Mouse (Mus musculus) neural tube, embryonic 14.5 days (tissue): ENCODE data around the gene Med1. TPM values are rescaled to one million over a fixed set of nuclear protein-coding genes. Genes with fewer than 3 reads are reported as not detected.
"Not testable (repeated sequence)": the region's sequence is repeated elsewhere in the genome, so short reads cannot be mapped to it uniquely, and the experiment has no call there.

ENCODE experiments used
- ATAC-seq: fragments of 200-750 bp; cut with Nextera tagmentation; 2 replicates; pipeline ENCODE4 v1.8.0; 2017; ENCODE audit warnings: low read depth, mild to moderate bottlenecking, moderate TSS enrichment, moderate library complexity
- H3K27ac ChIP-seq: fragments of 300-500 bp; sonication (generic); 2 replicates; pipeline ENCODE4 v1.5.1; 2014; ENCODE audit warnings: low read depth, mild to moderate bottlenecking, control low read depth, low read length, moderate library complexity, mixed read lengths
- H3K27me3 ChIP-seq: fragments of 300-500 bp; sonication (generic); 2 replicates; pipeline ENCODE4 v1.6.1; 2014; ENCODE audit warnings: low read length; ENCODE audit not compliant: control insufficient read depth, insufficient read depth
- H3K36me3 ChIP-seq: fragments of 300-500 bp; sonication (generic); 2 replicates; pipeline ENCODE4 v1.6.1; 2014; ENCODE audit warnings: low read length, mixed read lengths; ENCODE audit not compliant: control insufficient read depth, insufficient read depth
- H3K4me1 ChIP-seq: fragments of 300-500 bp; sonication (generic); 2 replicates; pipeline ENCODE4 v1.6.1; 2014; ENCODE audit warnings: low read length; ENCODE audit not compliant: control insufficient read depth, insufficient read depth
- H3K4me2 ChIP-seq: fragments of 300-500 bp; sonication (generic); 2 replicates; pipeline ENCODE4 v1.6.1; 2014; ENCODE audit warnings: mild to moderate bottlenecking, low read depth, low read length, control low read depth
- H3K4me3 ChIP-seq: fragments of 300-500 bp; sonication (generic); 2 replicates; pipeline ENCODE4 v1.5.1; 2014; ENCODE audit warnings: low read depth, low read length, control low read depth, mixed read lengths
- H3K9ac ChIP-seq: fragments of 300-500 bp; sonication (generic); replicated peaks from 2 replicates; pipeline ENCODE4 v1.6.1; 2014; ENCODE audit warnings: low read depth, mild to moderate bottlenecking, control low read depth, low read length, mixed read lengths
- H3K9me3 ChIP-seq: fragments of 300-500 bp; sonication (generic); 2 replicates; pipeline ENCODE4 v1.6.1; 2016; ENCODE audit warnings: low read length; ENCODE audit not compliant: control insufficient read depth
- WGBS: fragments of 180-500 bp; shearing (Covaris S2); extraction: QIAGEN DNeasy Blood & Tissue Kit; methylation state at CpG from one replicate; pipeline ENCODE4 v1.1.7; 2014; 5-methylcytosine and 5-hydroxymethylcytosine counted together
- polyA plus RNA-seq: library from polyadenylated mRNA; unstranded; fragments of >200 nt; fragmentation: Nextera tagmentation; extraction: Ambion mirVana; gene quantifications from 2 replicates; pipeline ENCODE4 v1.2.1, GENCODE M21; 2014

Gene Med1
- polyA plus RNA-seq, 1 experiment from 2014 or later = 61.1 TPM

DNA sequence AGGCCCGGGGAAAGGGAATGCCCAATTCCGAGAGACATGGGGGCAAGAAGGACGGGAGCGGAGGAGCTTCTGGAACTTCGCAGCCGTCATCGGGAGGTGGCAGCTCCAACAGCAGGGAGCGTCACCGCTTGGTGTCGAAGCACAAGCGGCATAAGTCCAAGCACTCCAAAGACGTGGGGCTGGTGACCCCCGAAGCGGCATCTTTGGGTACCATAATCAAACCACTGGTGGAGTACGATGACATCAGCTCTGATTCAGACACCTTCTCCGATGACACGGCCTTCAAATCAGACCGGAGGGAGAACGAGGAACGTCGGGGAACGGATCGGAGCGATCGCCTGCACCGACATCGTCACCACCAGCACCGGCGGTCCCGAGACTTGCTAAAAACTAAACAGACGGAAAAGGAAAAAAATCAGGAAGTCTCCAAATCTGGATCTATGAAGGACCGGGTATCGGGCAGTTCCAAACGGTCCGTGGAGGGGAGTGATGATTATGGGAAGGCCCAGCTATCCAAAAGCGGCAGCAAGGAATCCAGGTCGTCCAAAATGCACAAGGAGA lies 10.3 kb upstream of the Med1 start:
- peak overlapping the region; percentile 92 for H3K4me2 ChIP-seq
- H3K4me1 ChIP-seq = peaks cover 18% of the 10 kb centered on the region
- H3K27ac ChIP-seq = peak overlapping the region; percentile 100
- ATAC-seq = peak; percentile 62
- H3K4me3 ChIP-seq = peak overlapping the region; percentile 94
- WGBS = under 1% methylated on average over 37 of the region's 37 CpGs
- H3K9me3 ChIP-seq = no peaks in the 10 kb centered on the region
- no peaks in the 10 kb centered on the region for H3K36me3 ChIP-seq
- peak overlapping the region; percentile 99 for H3K9ac ChIP-seq
- no peaks in the 10 kb centered on the region for H3K27me3 ChIP-seq

DNA sequence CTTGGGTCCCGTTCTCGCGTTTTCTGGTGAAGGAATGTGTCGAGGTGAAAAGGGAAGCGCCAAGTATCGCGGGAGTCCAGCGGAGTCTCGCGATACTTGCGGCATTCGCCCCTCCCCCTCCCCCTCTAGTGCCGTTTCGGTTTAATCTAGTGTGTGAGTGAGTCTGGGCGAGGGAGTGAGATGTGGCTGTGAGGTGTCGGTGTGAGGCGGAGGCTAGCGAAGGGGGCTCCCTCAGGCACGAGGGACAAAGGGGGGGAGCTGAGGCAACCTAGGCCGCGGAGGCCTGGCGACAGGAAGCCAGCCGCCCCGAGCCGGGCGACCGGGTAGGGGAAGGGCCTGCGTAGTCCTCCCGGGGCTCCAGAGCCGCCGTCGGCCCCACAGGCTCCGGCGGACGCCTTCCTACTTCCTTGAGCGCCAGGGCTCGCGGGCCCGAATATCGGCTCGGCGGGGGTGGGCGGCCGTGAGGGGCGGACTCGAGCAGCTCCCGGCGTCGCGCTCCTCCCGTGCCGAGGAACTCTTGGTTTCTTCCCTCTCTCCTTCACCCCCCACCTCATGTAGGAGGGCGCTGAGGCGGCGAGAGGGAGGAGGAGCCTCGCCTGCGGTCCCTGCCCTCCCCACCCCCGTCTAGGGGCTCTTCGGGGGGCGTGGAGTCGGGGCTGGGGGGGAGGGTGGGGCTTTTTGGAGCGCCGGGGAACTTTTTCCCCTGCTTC lies 9.7 kb upstream of the Med1 start, which contains the start of gene Cdk12:
Gene Cdk12 (plus strand): TSS at position 419 of the 710 bp plus-strand sequence.
- Histone ChIP-seq H3K27ac (peak within 1 kb of the TSS; percentile 100), H3K27me3 (no peaks in the 10 kb centered on the region), H3K4me3 (peak within 1 kb of the TSS; percentile 94), H3K4me2 (peak within 1 kb of the TSS; percentile 92), H3K9ac (peak within 1 kb of the TSS; percentile 99), H3K9me3 (no peaks in the 10 kb centered on the region), H3K36me3 (no peaks in the 10 kb centered on the region), H3K4me1 (peaks cover 18% of the 10 kb centered on the region)
- 2% methylated on average over 27 of the region's 63 CpGs for WGBS
- peak; percentile 93 for ATAC-seq

DNA sequence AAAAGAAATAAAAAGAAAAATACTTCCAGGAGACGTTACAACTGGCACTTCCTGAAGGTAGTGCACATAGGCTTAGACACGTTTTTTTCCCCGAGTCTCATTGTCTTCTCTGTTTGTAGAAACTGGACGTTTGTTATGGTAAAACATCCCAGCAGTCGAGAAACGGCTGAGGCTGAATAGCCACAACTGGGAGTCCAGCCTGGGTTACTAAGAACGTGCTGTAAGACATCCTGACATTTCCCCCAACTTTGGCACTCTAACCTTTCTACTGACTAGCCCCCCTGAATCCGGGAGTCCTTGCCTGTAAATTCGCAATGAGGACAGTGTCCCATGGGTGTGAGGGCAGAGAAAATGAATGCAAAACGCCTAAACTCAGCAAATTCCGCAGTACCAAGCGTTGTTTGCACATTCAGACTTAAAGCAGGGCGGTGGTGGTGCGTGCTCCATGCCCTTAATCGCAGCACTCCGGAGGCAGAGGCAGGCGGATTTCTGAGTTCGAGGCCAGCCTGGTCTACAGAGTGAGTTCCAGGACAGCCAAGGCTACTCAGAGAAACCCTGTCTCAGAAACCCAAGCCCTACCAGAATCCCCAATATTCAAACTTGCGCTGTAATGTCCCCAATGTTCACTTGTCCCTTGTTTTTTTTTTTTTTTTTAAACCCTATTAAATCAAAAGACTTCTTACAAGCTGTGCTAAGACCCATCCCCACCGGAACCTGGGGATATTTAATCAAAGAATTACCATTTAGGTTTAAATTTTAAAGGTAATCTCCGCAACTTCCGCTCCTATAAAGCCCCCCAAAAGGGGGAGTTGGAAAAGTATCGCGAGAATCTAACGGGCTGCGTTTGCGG lies 8.9 kb upstream of the Med1 start:
- peak overlapping the region; percentile 80 for H3K4me2 ChIP-seq

DNA sequence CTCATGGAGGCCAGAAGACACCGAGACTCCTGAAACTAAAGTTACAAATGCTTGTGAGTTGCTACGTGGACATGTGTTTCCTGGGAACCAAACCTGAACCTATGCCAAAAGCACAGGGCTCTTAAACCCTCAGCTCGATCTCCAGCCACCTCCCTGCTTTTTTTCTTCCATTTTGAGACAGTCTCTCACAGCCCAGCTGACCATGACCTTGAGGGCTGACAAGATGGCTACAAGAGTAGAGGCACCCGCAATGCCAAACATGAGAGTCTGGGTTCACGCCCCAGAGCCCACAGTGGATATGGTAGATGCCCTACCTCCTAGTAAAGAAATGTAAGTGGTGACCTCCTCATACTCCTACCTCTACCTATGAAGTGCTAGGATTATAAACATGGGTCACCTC lies 2.3 kb downstream of the Med1 start:
- 90% methylated on average over 5 of the region's 5 CpGs for WGBS
- Histone ChIP-seq H3K4me2 (no peak overlapping the region), H3K27ac (no peak overlapping the region), H3K9ac (no peak overlapping the region), H3K4me1 (peaks cover 11% of the 10 kb centered on the region), H3K27me3 (no peaks in the 10 kb centered on the region), H3K4me3 (no peak overlapping the region), H3K36me3 (peaks cover 20% of the 10 kb centered on the region), H3K9me3 (no peaks in the 10 kb centered on the region)
- no peak for ATAC-seq

More for the DNA sequence above, 8.9 kb upstream of the Med1 start:
- H3K4me3 ChIP-seq = peak overlapping the region; percentile 94
- no peaks in the 10 kb centered on the region for H3K9me3 ChIP-seq
- H3K36me3 ChIP-seq = no peaks in the 10 kb centered on the region
- H3K27me3 ChIP-seq = no peaks in the 10 kb centered on the region
- ATAC-seq = 0 out of 2 replicates have a peak, but pooled peaks have one; percentile 2
- 3% methylated on average over 27 of the region's 27 CpGs for WGBS
- H3K27ac ChIP-seq = peak overlapping the region; percentile 75
- peak overlapping the region; percentile 57 for H3K9ac ChIP-seq
- H3K4me1 ChIP-seq = peaks cover 14% of the 10 kb centered on the region

DNA sequence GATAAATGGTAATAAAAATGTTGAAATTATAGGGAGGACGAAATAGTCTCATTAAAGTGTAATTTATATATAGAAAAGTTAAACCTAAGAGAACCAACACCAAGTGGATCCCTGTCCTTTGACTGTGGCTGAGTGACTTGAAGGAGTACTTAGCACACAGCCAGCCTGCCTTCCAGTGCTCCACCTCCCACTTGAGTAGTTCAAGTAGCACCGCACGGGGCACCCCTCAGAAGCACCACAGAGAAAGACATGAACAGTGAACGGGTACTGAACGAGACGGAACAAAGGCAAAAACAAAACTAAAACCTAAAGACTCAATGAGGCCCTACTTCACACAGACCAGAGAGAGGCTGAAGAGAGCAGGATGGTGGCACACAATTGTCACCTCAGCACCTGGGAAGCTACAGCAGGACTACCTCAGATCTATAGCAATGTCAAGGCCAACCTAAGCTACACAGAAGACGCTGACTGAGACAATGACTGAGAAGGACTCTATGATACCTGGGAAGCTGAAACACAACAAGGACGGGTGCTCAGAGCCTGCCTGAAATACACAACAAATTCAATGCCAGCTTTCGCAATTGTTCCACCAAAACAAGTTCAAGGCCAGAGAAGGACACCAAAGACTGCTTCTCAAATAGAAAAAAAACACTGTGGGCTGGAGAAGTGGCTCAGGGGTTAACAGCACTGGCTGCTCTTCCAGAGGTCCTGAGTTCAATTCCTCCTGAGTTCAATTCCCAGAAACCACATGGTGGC lies 5.3 kb downstream of the Med1 start:
- H3K4me2 ChIP-seq = no peak overlapping the region
- H3K36me3 ChIP-seq = peaks cover 29% of the 10 kb centered on the region
- H3K4me3 ChIP-seq = no peak overlapping the region
- no peaks in the 10 kb centered on the region for H3K27me3 ChIP-seq
- H3K4me1 ChIP-seq = peaks cover 8% of the 10 kb centered on the region
- H3K9ac ChIP-seq = no peak overlapping the region
- no peaks in the 10 kb centered on the region for H3K9me3 ChIP-seq
- no peak for ATAC-seq
- 95% methylated on average over 9 of the region's 9 CpGs for WGBS
- no peak overlapping the region for H3K27ac ChIP-seq

DNA sequence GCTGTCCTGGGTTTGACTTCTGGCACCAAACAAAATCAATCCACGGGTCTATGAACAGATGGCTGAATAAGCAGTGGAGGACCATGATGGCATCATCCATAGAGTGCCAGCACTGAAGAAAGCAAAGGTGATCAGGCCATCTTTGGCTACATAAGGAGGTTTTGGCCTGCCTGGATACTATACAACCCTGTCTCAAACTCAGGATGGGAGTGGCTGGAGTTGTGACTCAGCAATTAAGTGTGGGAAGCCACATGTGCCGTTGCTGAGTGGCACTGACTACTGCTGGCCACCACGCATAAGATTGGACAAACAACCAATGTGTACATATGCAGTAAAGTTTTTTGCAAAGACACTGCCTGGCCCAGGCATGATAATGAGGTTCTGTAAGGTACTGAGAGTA lies 10.9 kb downstream of the Med1 start:
- H3K4me1 ChIP-seq, H3K27me3 ChIP-seq, H3K9ac ChIP-seq, H3K4me2 ChIP-seq, H3K27ac ChIP-seq, ATAC-seq, H3K9me3 ChIP-seq, H3K4me3 ChIP-seq: not testable (repeated sequence)
- H3K36me3 ChIP-seq = peaks cover 32% of the 10 kb centered on the region
- 90% methylated on average over 3 of the region's 3 CpGs for WGBS

DNA sequence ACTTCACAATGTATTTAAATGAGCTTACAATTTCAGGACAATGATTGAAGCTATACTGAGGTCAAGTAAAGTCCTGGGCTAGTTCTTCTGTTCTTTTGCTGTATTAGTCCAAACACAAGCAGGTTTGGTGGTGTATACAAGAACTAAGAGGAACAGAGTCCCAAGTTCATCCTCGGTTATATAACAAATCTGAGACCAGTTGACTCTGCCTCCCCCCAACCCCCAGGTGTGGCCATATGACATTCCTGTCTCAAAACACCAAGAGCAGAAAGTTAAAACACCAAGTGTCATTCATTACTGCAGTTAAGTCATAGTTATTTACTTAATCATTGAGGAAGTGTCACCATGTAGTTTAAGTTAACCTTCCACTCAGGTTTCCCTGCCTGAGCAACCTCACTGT lies 24.7 kb downstream of the Med1 start:
- H3K36me3 ChIP-seq = peaks cover 64% of the 10 kb centered on the region
- H3K9ac ChIP-seq = no peak overlapping the region
- no peaks in the 10 kb centered on the region for H3K4me1 ChIP-seq
- H3K4me2 ChIP-seq = no peak overlapping the region
- H3K27ac ChIP-seq = no peak overlapping the region
- ATAC-seq = no peak
- H3K4me3 ChIP-seq = no peak overlapping the region
- no peaks in the 10 kb centered on the region for H3K27me3 ChIP-seq
- 88% methylated on average over 1 of the region's 1 CpGs for WGBS
- H3K9me3 ChIP-seq = no peaks in the 10 kb centered on the region

DNA sequence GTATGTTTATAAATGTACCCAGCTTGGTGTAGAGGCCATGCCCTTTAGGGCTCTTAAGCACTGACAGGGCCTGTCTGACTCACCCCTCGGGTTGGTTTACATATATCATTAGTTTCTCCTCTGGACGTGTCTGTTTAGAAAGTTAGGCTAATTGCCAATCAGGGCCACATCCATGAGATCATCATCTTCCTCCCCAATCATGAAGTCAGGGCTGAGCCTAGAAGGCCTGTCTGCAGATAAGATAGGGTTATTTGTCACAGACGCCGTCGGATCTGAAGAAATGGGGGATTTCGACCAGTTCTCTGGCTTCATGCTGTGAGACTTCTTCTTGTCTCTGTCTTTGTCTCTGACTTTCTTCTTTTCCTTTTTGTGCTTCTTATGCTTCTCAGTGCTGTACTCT lies 38.0 kb downstream of the Med1 start:
- peaks cover 41% of the 10 kb centered on the region for H3K36me3 ChIP-seq
- H3K4me3 ChIP-seq = no peak overlapping the region
- no peaks in the 10 kb centered on the region for H3K4me1 ChIP-seq
- WGBS = 88% methylated on average over 6 of the region's 6 CpGs
- H3K27ac ChIP-seq = no peak overlapping the region
- H3K27me3 ChIP-seq = no peaks in the 10 kb centered on the region; the same call in 1 of the 2 replicates
- H3K9ac ChIP-seq = no peak overlapping the region
- H3K4me2 ChIP-seq = no peak overlapping the region
- no peak for ATAC-seq
- no peaks in the 10 kb centered on the region for H3K9me3 ChIP-seq
